Mouse (Mus musculus): Measurements from ENCODE around the gene Rasgef1b. TPM values are rescaled to one million over a fixed set of nuclear protein-coding genes. Genes with fewer than 3 reads are reported as not detected.

Gene Rasgef1b
- polyA plus RNA-seq, 1 experiment = 63.5 TPM

DNA sequence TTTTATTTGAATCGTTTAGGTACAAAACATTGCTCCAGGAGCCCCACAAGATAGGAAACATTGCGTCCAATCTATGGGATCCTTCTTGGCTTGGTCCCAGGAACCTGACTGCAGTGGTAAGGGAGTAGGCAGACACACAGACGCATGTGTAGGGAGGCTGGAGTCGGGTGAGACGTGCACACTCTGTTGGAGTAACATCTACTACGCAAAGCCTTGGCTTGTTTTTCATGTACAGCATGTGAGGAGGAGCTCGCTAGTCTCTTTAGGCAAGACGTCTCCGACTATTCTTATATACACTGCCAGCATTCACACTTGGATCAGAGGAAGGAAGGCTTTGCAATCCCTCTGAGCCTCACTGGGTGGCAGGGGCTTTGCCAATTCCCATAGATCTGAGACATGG, 315.5 kb downstream of the Rasgef1b start:
- TF ChIP-seq CTCF (IDR thresholded peaks at IDR 0.05; ENCODE audit: extremely low read depth, insufficient read depth, low read length) = no peak
- no peak for TF ChIP-seq POLR2A (IDR thresholded peaks at IDR 0.05; ENCODE audit: extremely low read depth, insufficient read depth, low read length)
- H3K4me3 ChIP-seq (ENCODE audit: insufficient read depth, low read length) = no peak overlapping the region
- no peaks in the 10 kb centered on the region; the same call in 1 of the 2 replicates for H3K4me1 ChIP-seq (ENCODE audit: control insufficient read depth, insufficient read depth, low read length)
- H3K27ac ChIP-seq (ENCODE audit: insufficient read depth, low read length) = no peak overlapping the region

DNA sequence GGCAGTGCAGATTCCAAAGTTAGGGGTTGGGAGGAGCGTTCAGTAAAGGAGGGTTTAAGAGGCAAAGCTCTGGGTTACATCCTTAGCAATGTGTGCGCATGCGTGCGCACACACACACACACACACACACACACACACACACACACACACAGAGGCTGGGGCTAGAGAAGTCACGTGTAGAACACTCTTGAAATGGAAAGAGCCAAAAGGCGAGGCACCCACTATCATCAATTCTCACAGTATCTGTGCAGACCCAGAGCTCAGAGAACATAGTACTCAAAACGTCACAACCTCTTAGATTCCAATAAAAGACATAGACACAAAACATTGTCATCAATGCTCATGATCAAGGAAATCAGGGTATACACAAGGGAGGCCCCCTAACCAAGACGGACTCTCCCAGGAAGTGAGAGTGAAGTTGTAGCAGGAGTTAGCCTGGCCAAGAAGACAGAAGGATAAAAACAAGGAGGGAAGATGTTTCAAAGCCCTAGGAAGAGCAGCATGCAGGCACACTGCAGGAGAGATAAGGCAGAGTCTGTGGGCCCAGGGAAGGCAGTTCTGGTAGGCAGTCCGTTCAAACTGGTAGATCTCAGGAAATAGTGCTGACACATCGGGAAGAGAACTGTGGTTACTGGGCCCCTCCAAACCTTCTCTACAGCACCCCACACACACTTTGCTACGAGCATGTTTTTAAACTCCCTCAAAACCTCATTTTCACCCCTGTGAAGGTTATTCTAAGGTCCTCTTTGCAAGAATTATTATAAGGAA, 324.3 kb downstream of the Rasgef1b start:
- peaks cover 4% of the 10 kb centered on the region; the same call in 1 of the 2 replicates for H3K4me1 ChIP-seq (ENCODE audit: control insufficient read depth, insufficient read depth, low read length)
- no peak for TF ChIP-seq POLR2A (IDR thresholded peaks at IDR 0.05; ENCODE audit: extremely low read depth, insufficient read depth, low read length)
- TF ChIP-seq CTCF (IDR thresholded peaks at IDR 0.05; ENCODE audit: extremely low read depth, insufficient read depth, low read length) = no peak
- no peak overlapping the region for H3K4me3 ChIP-seq (ENCODE audit: insufficient read depth, low read length)
- no peak overlapping the region for H3K27ac ChIP-seq (ENCODE audit: insufficient read depth, low read length)

DNA sequence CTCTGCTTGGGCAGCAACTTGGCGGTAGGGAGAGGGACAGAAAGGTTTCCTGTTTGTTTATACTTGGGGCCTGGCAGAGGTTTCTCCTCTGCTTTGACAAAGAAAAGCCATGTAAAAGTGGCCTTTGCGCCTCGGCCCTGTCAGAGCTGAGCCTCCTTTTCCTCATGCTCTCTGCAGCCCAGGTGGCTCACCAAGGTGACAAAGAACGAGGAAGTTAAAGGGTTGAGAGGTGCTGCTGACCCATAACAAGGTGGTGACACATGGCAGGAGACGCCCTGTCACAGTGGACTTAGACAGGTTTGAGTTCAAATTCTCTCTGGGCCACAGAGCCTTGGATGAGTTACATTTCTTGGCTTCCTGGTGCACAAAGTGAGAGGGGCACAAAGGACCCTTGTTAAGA, 325.5 kb downstream of the Rasgef1b start:
- no peak overlapping the region for H3K27ac ChIP-seq (ENCODE audit: insufficient read depth, low read length)
- peaks cover 4% of the 10 kb centered on the region; the same call in 1 of the 2 replicates for H3K4me1 ChIP-seq (ENCODE audit: control insufficient read depth, insufficient read depth, low read length)
- H3K4me3 ChIP-seq (ENCODE audit: insufficient read depth, low read length) = no peak overlapping the region
- TF ChIP-seq CTCF (IDR thresholded peaks at IDR 0.05; ENCODE audit: extremely low read depth, insufficient read depth, low read length) = no peak

DNA sequence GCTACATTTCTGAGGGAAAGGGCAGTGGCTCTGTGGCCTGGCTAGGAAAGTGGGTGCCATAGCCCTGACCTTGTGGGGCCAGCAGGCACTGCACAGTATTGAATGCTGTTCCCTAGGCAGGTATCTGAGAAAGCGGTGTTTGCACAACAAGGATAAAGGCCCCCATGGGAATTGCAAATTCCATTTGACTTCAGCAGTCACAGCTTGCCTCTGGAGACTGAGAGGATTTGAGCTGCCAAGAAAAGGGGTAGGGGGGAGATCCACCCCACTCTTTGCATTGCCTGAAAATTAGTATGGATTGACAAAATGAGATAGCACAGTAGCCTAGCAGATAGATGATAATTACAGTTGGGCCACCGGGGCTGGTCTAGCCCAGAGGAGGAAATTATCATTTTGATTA, 326.1 kb downstream of the Rasgef1b start:
- Histone ChIP-seq H3K4me3 (ENCODE audit: insufficient read depth, low read length) (no peak overlapping the region), H3K27ac (ENCODE audit: insufficient read depth, low read length) (no peak overlapping the region)
- no peak for TF ChIP-seq POLR2A (IDR thresholded peaks at IDR 0.05; ENCODE audit: extremely low read depth, insufficient read depth, low read length)
- TF ChIP-seq CTCF (IDR thresholded peaks at IDR 0.05; ENCODE audit: extremely low read depth, insufficient read depth, low read length) = no peak

DNA sequence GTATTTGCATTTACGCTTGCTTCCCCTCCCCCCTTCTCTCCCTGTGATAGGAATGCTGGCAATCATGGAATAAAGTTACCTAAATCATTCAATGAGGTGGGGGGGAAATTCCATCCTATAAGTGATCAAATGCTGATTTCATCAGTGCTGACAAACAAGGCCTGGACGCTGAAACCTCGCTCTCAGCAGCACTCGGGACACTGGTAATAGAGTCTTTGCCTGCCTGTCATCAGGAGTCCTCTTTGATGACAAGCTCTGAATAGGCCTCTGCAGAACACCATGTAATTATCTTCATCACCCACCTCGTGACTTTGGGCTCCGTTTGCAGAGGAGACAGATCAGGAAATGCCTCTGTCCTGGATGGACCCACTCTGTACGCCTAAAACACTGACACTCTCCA, 326.6 kb downstream of the Rasgef1b start:
- TF ChIP-seq CTCF (IDR thresholded peaks at IDR 0.05; ENCODE audit: extremely low read depth, insufficient read depth, low read length) = no peak
- no peak for TF ChIP-seq POLR2A (IDR thresholded peaks at IDR 0.05; ENCODE audit: extremely low read depth, insufficient read depth, low read length)
- no peak overlapping the region for H3K27ac ChIP-seq (ENCODE audit: insufficient read depth, low read length)

More for the DNA sequence above, 326.1 kb downstream of the Rasgef1b start:
- peaks cover 4% of the 10 kb centered on the region; the same call in 1 of the 2 replicates for H3K4me1 ChIP-seq (ENCODE audit: control insufficient read depth, insufficient read depth, low read length)

DNA sequence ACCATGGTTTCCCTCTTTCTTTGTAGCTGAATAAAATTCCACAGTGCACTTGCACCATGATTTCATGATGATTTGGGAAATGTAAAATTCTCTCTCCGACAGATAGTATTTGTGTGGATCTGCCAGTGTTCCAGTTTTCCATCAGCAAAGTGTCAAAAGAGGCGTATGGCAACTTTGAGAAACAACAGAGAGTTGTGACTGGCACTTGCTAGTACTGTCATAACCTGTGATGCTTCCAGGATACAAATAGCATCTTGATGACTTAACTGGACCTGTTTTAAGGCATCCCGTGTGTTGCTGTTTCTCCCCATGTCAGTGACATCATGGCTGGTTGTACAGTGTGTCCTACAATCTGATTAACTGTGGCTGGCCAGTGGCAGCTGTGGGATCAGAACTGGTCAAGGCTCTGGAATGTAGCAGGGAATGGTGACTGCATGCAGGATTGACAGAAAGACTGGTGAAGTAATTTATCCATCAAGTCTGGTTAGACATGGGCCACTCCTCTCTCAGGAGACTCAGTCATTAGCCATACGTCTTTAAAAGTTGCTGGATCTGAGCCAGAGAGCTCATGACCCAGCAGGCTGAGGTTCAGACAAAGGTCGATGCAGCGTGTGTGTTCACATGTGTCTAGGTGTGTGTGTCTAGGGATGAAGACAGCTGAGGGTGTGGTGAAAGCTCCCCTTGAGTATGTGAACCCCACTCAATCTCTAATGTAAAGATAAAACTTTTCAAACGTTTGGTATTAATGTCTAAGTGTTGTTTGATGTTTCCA, 328.8 kb downstream of the Rasgef1b start:
- Histone ChIP-seq H3K4me1 (ENCODE audit: control insufficient read depth, insufficient read depth, low read length) (no peaks in the 10 kb centered on the region), H3K27ac (ENCODE audit: insufficient read depth, low read length) (no peak overlapping the region), H3K4me3 (ENCODE audit: insufficient read depth, low read length) (no peak overlapping the region)
- TF ChIP-seq CTCF (IDR thresholded peaks at IDR 0.05; ENCODE audit: extremely low read depth, insufficient read depth, low read length) = no peak
- no peak for TF ChIP-seq POLR2A (IDR thresholded peaks at IDR 0.05; ENCODE audit: extremely low read depth, insufficient read depth, low read length)

More for the DNA sequence above, 326.6 kb downstream of the Rasgef1b start:
- Histone ChIP-seq H3K4me1 (ENCODE audit: control insufficient read depth, insufficient read depth, low read length) (peaks cover 4% of the 10 kb centered on the region; the same call in 1 of the 2 replicates), H3K4me3 (ENCODE audit: insufficient read depth, low read length) (no peak overlapping the region)

DNA sequence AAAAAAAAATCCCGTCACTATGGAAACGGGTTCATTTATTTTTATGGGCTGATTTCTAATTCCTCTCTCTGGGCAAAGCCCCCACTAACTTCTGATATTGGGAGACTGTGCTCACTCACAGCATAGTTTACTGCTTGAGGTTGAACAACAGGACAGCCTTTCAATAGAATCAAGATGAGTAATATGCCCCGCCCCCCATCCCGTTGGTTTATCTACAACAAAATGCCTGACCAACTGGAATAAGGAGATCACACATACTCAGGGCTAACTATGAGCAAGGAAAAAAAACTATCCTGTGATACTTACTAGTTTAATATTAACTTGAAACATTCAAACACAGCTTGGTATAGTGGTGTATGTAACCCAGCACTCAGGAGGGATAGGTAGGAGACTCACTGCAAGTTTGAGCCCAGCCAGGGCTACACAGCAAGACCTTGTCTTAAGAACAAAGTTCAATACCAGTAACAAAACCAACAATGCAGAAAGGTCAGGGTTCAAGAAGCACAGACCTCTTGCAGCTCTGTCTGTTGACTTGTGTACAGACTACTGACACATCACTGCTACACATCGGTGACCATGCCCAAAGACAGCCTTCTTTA, 330.3 kb downstream of the Rasgef1b start:
- no peak overlapping the region for H3K27ac ChIP-seq (ENCODE audit: insufficient read depth, low read length)
- no peak overlapping the region for H3K4me3 ChIP-seq (ENCODE audit: insufficient read depth, low read length)
- H3K4me1 ChIP-seq (ENCODE audit: control insufficient read depth, insufficient read depth, low read length) = no peaks in the 10 kb centered on the region
- TF ChIP-seq POLR2A (IDR thresholded peaks at IDR 0.05; ENCODE audit: extremely low read depth, insufficient read depth, low read length) (no peak), CTCF (IDR thresholded peaks at IDR 0.05; ENCODE audit: extremely low read depth, insufficient read depth, low read length) (no peak)

DNA sequence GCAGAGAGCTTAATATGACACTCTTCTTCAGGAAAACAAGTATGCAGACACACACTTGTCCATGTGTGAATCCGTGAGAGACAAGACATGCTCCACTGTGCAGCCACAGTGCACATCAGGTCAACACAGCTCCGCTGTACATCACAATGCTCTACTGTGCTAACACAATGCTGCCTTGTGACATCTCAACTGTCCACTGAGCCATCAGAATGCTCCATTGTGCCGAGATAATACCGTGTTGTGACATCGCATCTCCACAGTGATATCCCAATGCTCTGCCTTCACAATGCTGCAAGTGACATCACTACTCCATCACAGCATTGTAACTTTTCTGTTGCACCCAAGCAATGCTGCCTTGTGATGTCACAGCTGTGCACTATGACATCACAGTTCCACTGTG, 334.3 kb downstream of the Rasgef1b start:
- no peak for TF ChIP-seq CTCF (IDR thresholded peaks at IDR 0.05; ENCODE audit: extremely low read depth, insufficient read depth, low read length)
- TF ChIP-seq POLR2A (IDR thresholded peaks at IDR 0.05; ENCODE audit: extremely low read depth, insufficient read depth, low read length) = no peak
- no peak overlapping the region for H3K4me3 ChIP-seq (ENCODE audit: insufficient read depth, low read length)
- no peaks in the 10 kb centered on the region for H3K4me1 ChIP-seq (ENCODE audit: control insufficient read depth, insufficient read depth, low read length)
- no peak overlapping the region for H3K27ac ChIP-seq (ENCODE audit: insufficient read depth, low read length)

DNA sequence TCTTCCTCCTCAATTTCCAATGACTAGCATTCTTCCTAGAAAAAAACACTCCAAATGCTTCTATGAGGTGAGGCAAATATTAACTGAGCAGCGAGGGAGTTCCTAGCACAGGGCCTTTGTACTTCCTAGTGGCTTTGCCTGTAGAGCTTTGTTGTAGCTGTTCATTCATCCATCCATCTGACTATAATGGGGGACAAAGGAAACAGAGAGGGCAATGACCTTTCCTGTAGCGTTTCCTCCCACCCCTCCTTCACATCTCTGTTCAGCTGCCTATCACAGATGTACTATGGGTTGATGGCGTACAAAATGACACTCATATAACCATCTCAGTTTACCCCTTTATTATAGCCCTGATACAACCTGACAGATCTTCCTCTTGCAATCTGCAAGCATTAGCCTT, 337.3 kb downstream of the Rasgef1b start:
- H3K27ac ChIP-seq (ENCODE audit: insufficient read depth, low read length) = no peak overlapping the region
- H3K4me1 ChIP-seq (ENCODE audit: control insufficient read depth, insufficient read depth, low read length) = peaks cover 7% of the 10 kb centered on the region
- TF ChIP-seq CTCF (IDR thresholded peaks at IDR 0.05; ENCODE audit: extremely low read depth, insufficient read depth, low read length) (no peak), POLR2A (IDR thresholded peaks at IDR 0.05; ENCODE audit: extremely low read depth, insufficient read depth, low read length) (no peak)
- no peak overlapping the region for H3K4me3 ChIP-seq (ENCODE audit: insufficient read depth, low read length)

Data from cortical plate, adult 2 months (tissue).